Mouse (Mus musculus) layer of hippocampus, adult 11-12 months (tissue): ENCODE results near the gene Grm4.

Source experiments
- DNase-seq: peaks from one replicate; pipeline ENCODE4 v3.0.0; 2022; ENCODE audit warnings: low spot score

Grm4 gene

GRCm38 (mm10) chr17:27521303-27521702 is at the start of gene Grm4:
Grm4 (minus strand) TSS chr17:27521403.
- no peak for DNase-seq

GRCm38 (mm10) chr17:27568228-27568627 is 47.0 kb upstream of the Grm4 start:
- no peak for DNase-seq

GRCm38 (mm10) chr17:27565942-27566267 is 44.7 kb upstream of the Grm4 start:
- no peak for DNase-seq

- DNase-seq: peak; percentile 95
Observed at GRCm38 (mm10) chr17:27565163-27565941, 44.1 kb upstream of the Grm4 start, which contains the start of gene AI413582. AI413582 (minus strand) TSS chr17:27565756.

GRCm38 (mm10) chr17:27564391-27565162 is 43.4 kb upstream of the Grm4 start:
- no peak for DNase-seq

- no peak for DNase-seq
Observed at GRCm38 (mm10) chr17:27563771-27564244, 42.6 kb upstream of the Grm4 start.

- no peak for DNase-seq
Observed at GRCm38 (mm10) chr17:27561809-27562526, 40.8 kb upstream of the Grm4 start.

- no peak for DNase-seq
Observed at GRCm38 (mm10) chr17:27560926-27561480, 39.8 kb upstream of the Grm4 start.

- DNase-seq: no peak
Observed at GRCm38 (mm10) chr17:27559596-27559995, 38.4 kb upstream of the Grm4 start.

- no peak for DNase-seq
Observed at GRCm38 (mm10) chr17:27558845-27559244, 37.6 kb upstream of the Grm4 start.

- DNase-seq: no peak
Observed at GRCm38 (mm10) chr17:27557927-27558661, 36.9 kb upstream of the Grm4 start.

GRCm38 (mm10) chr17:27557181-27557926 is 36.2 kb upstream of the Grm4 start:
- DNase-seq: no peak

- DNase-seq: peak; percentile 82
Observed at GRCm38 (mm10) chr17:27556315-27557011, 35.3 kb upstream of the Grm4 start, which contains the start of gene Hmga1. Hmga1 (plus strand) TSS chr17:27556497.

- DNase-seq: no peak
Observed at GRCm38 (mm10) chr17:27555512-27556172, 34.4 kb upstream of the Grm4 start.

- no peak for DNase-seq
Observed at GRCm38 (mm10) chr17:27555075-27555511, 33.9 kb upstream of the Grm4 start.

- no peak for DNase-seq
Observed at GRCm38 (mm10) chr17:27554062-27554960, 33.1 kb upstream of the Grm4 start.

GRCm38 (mm10) chr17:27552215-27553201 is 31.3 kb upstream of the Grm4 start:
- DNase-seq: no peak
